Mouse (Mus musculus) thymus, adult 18-20 months (tissue): Measurements from ENCODE around the gene Agtr2.
"Not testable (repeated sequence)": the region's sequence is repeated elsewhere in the genome, so short reads cannot be mapped to it uniquely, and the experiment has no call there.

ENCODE experiments used
- DNase-seq, 2 experiments: peaks; one replicate each; pipeline ENCODE4 v3.0.0; 2022; ENCODE audit warnings: mixed read lengths in 2 of 2

Gene Agtr2

GRCm38 (mm10) chrX:21484414-21484813 is at the start of gene Agtr2:
Agtr2 (plus strand) TSS chrX:21484544.
- DNase-seq = no peak

DNA sequence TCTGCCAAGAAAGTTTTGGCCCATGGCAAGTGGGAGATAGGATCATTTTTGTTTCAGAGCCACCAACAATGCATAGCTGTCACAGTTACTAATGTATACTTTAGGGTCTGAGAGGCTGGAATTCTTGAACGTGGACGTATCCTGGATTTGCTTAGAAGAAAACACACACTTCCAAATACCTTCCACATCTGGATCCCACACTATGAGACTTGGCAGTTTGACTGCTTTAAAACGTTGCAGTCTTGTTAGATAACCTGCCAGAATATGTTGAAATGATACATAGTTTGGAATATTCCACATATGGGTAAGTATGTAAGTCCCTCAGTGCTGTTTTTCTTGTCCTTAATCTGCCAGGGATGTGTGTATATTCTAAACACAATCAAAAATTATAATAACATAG is 31.8 kb upstream of the Agtr2 start:
- no peak for DNase-seq

DNA sequence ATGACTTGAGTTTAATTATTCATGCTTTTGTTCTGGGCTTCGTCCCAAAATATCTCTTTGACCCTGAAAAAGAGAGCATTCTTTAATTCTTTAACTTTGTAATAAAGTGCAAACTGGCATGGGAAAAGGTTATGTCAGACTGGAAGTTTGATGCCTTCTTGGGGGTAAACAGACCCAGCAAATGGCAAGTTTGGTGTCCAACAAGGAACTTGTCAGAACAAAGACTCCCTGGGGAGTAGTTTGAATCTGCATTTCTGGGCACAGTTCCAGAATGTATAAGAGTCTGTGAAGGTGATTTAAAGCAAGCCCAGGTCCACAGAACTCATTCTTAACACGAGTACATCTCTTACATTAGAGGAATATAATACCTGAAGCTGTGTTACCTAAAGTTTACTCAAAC is 3.8 kb downstream of the Agtr2 start:
- DNase-seq = no peak

- no peak for DNase-seq
Observed at GRCm38 (mm10) chrX:21500242-21500641, 15.9 kb downstream of the Agtr2 start.

GRCm38 (mm10) chrX:21507333-21507732 is 23.0 kb downstream of the Agtr2 start:
- DNase-seq = not testable (repeated sequence)

GRCm38 (mm10) chrX:21522590-21522989 is 38.2 kb downstream of the Agtr2 start:
- DNase-seq = no peak
